Comparison of ENCODE assay signal across 7 mouse cellular contexts in genomic region chr15:83170956-83171659, GRCm38 (mm10). TPM values are rescaled to one million over a fixed set of nuclear protein-coding genes. Genes with fewer than 3 reads are reported as not detected.
DNase-seq lines count a peak whose midpoint lies in the region; ATAC-seq lines count a peak whose summit lies in the region.

No protein-coding gene starts in this region.

- no peak for ATAC-seq in embryonic facial prominence, embryonic 12.5 days (ENCODE audit: insufficient number of reproducible peaks, insufficient read depth, low FRiP score, low TSS enrichment)
- no peak for ATAC-seq in intestine, embryonic 14.5 days (replicated peaks; ENCODE audit: low FRiP score, low TSS enrichment, low read depth)

- intact Hi-C loops in left cerebral cortex, postnatal 4 days (cut with DNase I), result no loop called here

- 64% methylated on average over 8 of the region's 8 CpGs for WGBS in embryonic facial prominence, embryonic 12.5 days
- 47% methylated on average over 8 of the region's 8 CpGs for WGBS in intestine, embryonic 14.5 days
- WGBS in midbrain, embryonic 10.5 days, result 69% methylated on average over 8 of the region's 8 CpGs

- H3K9me3 ChIP-seq in embryonic facial prominence, embryonic 12.5 days, result no peaks in the 10 kb centered on the region
- H3K9me3 ChIP-seq in intestine, embryonic 14.5 days (ENCODE audit: control insufficient read depth, low read length), result no peaks in the 10 kb centered on the region
- no peaks in the 10 kb centered on the region for H3K9me3 ChIP-seq in midbrain, embryonic 10.5 days (replicated peaks)

- peak overlapping the region; percentile 87 for H3K4me2 ChIP-seq in embryonic facial prominence, embryonic 12.5 days (replicated peaks)
- H3K4me2 ChIP-seq in intestine, embryonic 14.5 days (ENCODE audit: low read length), result peak overlapping the region; percentile 86

- H3K27me3 ChIP-seq in embryonic facial prominence, embryonic 12.5 days, result no peaks in the 10 kb centered on the region
- no peaks in the 10 kb centered on the region for H3K27me3 ChIP-seq in intestine, embryonic 14.5 days (replicated peaks; ENCODE audit: control insufficient read depth, insufficient read depth, low read length)
- H3K27me3 ChIP-seq in midbrain, embryonic 10.5 days (ENCODE audit: low read depth, poor library complexity, severe bottlenecking), result no peaks in the 10 kb centered on the region

- H3K27ac ChIP-seq in embryonic facial prominence, embryonic 12.5 days, result peak overlapping the region; percentile 84; the same call in 1 of the 2 replicates
- H3K27ac ChIP-seq in intestine, embryonic 14.5 days (ENCODE audit: low read depth), result no peak overlapping the region; the same call in 1 of the 2 replicates
- H3K27ac ChIP-seq in midbrain, embryonic 10.5 days (replicated peaks), result peak overlapping the region; percentile 88

- DNase-seq in spleen, adult 12 weeks (ENCODE audit: low spot score), result peak; percentile 17
- no peak for DNase-seq in spleen, postnatal 14 days (ENCODE audit: low spot score in 2 of 2)
- no peak for DNase-seq in intestine, embryonic 14.5 days (ENCODE audit: low spot score)
- DNase-seq in midbrain, embryonic 10.5 days (ENCODE audit: low spot score), result no peak
- no peak for DNase-seq in left cerebral cortex, postnatal 4 days
- DNase-seq in urinary bladder, postnatal 25 days (ENCODE audit: low spot score), result no peak

- peak overlapping the region; percentile 85 for H3K9ac ChIP-seq in embryonic facial prominence, embryonic 12.5 days
- peak overlapping the region; percentile 71 for H3K9ac ChIP-seq in intestine, embryonic 14.5 days (ENCODE audit: low read length)

- peaks cover 25% of the 10 kb centered on the region for H3K4me1 ChIP-seq in embryonic facial prominence, embryonic 12.5 days
- H3K4me1 ChIP-seq in intestine, embryonic 14.5 days (replicated peaks; ENCODE audit: control insufficient read depth, insufficient read depth, low read length), result peaks cover 29% of the 10 kb centered on the region
- H3K4me1 ChIP-seq in midbrain, embryonic 10.5 days, result peaks cover 52% of the 10 kb centered on the region

- peak overlapping the region; percentile 93 for H3K4me3 ChIP-seq in embryonic facial prominence, embryonic 12.5 days
- peak overlapping the region; percentile 91 for H3K4me3 ChIP-seq in intestine, embryonic 14.5 days (ENCODE audit: low read depth, low read length)
- H3K4me3 ChIP-seq in midbrain, embryonic 10.5 days, result peak overlapping the region; percentile 74

- H3K36me3 ChIP-seq in embryonic facial prominence, embryonic 12.5 days, result no peaks in the 10 kb centered on the region
- no peaks in the 10 kb centered on the region for H3K36me3 ChIP-seq in intestine, embryonic 14.5 days (ENCODE audit: control insufficient read depth, insufficient read depth, low read length)
- H3K36me3 ChIP-seq in midbrain, embryonic 10.5 days, result peaks cover 5% of the 10 kb centered on the region

RNA-seq across cellular contexts. Expression of gene Cyb5r3, which starts 1.3 kb away (rescaled TPM):
- 107 and 111 TPM in 2 replicates for polyA plus RNA-seq in embryonic facial prominence, embryonic 12.5 days (2016; fragmentation: Nextera tagmentation; extraction: Ambion mirVana)
- 159 and 168 TPM in 2 replicates for polyA plus RNA-seq in intestine, embryonic 14.5 days (2014; fragmentation: Nextera tagmentation; extraction: Ambion mirVana)
- polyA plus RNA-seq in midbrain, embryonic 10.5 days (2016; fragmentation: Nextera tagmentation; extraction: Ambion mirVana), result 218 and 255 TPM in 2 replicates
- total RNA-seq in left cerebral cortex, postnatal 4 days (2021), result 100 to 1,000 TPM; 106 TPM

RNA-seq across cellular contexts. Expression of gene Poldip3, which starts 21.9 kb away (rescaled TPM):
- 169 and 172 TPM in 2 replicates for polyA plus RNA-seq in embryonic facial prominence, embryonic 12.5 days (2016; fragmentation: Nextera tagmentation; extraction: Ambion mirVana)
- 145 and 150 TPM in 2 replicates for polyA plus RNA-seq in intestine, embryonic 14.5 days (2014; fragmentation: Nextera tagmentation; extraction: Ambion mirVana)
- polyA plus RNA-seq in midbrain, embryonic 10.5 days (2016; fragmentation: Nextera tagmentation; extraction: Ambion mirVana), result 189 and 190 TPM in 2 replicates
- 10 to 100 TPM; 92.9 to 94.2 TPM for total RNA-seq in left cerebral cortex, postnatal 4 days (2021)

RNA-seq across cellular contexts. Expression of gene Rrp7a, which starts 48.5 kb away (rescaled TPM):
- 52.3 and 59.3 TPM in 2 replicates for polyA plus RNA-seq in embryonic facial prominence, embryonic 12.5 days (2016; fragmentation: Nextera tagmentation; extraction: Ambion mirVana)
- polyA plus RNA-seq in intestine, embryonic 14.5 days (2014; fragmentation: Nextera tagmentation; extraction: Ambion mirVana), result 60.7 and 66.4 TPM in 2 replicates
- 88.1 and 91.4 TPM in 2 replicates for polyA plus RNA-seq in midbrain, embryonic 10.5 days (2016; fragmentation: Nextera tagmentation; extraction: Ambion mirVana)
- total RNA-seq in left cerebral cortex, postnatal 4 days (2021), result 100 to 1,000 TPM; 125 to 127 TPM
